Mouse (Mus musculus): ENCODE data around the gene Ggt5.

The Ggt5 gene

DNA sequence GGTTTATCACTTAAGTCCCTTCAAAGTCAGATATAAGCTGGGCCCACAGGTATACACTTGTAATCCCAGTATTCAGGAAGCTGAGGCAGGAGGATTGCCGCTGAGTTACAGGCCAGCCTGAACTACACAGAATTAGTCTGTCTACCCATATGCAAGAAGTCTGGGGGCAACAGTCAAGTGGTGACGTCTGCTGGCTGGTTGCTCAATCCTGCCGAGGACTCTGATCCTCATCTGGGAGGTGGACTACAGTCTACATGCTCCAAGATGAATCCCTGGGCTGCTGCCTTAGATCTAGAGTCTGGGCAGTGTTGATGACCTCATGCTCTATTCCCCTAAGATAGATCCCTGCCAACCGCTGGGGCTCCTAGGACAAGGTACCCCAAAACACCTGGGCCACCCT, 64.9 kb downstream of the Ggt5 start:
- no peak for DNase-seq (ENCODE audit: low spot score)

DNA sequence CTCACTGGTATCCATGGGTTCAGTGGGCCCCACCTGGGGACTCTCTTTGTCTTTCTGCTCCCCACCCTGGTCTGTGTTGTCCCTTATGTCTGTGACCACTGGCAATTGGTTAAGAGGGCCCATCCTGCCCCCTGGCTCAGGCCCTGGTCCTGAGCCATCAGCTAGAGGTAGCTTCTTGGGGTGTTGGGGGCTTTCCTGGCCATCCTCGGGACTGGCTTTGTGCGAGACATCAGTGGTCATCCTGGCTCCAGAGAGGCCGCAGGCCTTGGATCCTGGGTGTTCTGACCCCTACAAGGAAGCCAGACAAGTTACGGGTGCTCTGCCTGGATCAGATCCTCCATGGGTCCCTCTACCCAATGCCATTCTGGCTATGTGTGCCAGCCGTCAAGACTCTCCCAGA, 68.0 kb downstream of the Ggt5 start:
- DNase-seq (ENCODE audit: low spot score), result no peak

DNA sequence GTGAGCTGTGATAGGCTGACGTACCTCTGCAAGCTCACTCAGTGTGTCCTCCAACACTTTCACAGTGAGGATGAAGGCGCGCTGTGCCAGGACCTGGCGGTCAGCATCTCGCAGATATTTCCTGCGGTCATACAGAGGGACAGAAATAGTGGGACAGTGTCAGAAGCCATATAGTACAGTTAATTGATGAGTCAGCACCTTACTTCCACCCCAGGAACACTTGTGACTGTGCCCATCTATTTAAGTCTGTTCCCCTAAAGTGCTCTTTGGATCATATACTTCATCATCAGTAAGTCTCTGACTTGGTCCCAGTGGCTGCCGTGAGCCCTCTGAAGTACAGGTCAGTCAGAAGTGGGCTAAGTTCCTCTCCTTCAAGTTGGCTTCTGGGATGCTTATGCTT, 68.6 kb downstream of the Ggt5 start:
- DNase-seq (ENCODE audit: low spot score), result no peak

DNA sequence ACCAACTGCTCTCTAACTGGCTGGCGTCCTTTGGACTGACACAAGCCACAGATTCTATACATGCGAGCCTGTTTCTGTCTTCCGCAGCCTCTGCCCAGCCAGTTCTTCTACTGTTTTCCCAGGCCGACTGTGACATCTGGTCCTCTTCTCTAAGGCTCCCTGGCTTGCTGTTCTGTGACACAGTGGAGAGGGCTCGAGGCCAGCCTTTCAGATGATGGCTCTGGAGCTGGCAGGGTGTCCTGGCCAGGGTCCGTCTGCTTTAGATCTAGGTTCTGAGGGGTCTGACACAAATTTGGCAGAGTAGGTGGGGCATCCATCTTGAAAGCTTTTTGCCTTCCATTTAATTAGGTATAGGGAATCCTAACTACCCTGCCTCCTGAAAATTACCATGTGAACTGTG, 72.2 kb downstream of the Ggt5 start:
- DNase-seq (ENCODE audit: low spot score), result no peak

DNA sequence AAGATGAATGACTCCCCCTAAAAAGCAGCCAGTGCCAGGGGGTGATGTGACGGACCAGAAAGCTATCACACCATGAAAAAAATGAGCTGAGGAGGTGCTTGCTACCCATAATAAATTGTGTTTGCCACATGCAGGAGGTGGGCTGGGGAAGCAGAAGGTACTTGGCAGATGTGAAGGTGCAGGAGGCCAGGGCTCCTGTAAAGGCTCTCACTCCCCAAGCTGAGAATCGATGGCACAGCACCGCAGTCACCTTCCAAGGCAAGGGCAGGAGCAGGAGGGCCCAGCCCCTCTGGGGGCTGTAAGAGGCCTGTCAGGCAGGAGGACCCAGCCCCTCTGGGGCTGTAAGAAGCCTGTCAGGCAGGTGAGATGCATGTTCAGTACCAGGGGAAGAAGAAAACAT, 72.7 kb downstream of the Ggt5 start:
- no peak for DNase-seq (ENCODE audit: low spot score)

DNA sequence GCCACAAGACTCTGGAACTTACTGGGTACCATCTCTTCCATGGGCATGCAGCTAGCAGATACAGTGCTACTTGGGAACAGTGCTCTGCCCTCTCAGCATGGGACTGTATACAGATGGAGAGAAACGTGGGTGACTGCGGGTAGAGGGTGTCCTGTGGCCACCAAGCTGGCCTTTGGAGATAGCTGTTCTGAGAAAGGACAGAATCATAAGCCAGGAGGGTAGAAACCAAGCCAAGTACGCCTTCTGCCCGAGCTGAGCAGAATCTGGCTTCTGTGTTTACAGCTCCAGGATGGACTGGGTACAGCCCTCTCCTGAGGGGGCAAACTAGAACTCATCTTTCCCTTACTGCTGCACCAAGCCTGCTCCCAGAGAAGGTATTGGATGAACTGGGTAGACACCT, 73.4 kb downstream of the Ggt5 start:
- DNase-seq (ENCODE audit: low spot score), result no peak

DNA sequence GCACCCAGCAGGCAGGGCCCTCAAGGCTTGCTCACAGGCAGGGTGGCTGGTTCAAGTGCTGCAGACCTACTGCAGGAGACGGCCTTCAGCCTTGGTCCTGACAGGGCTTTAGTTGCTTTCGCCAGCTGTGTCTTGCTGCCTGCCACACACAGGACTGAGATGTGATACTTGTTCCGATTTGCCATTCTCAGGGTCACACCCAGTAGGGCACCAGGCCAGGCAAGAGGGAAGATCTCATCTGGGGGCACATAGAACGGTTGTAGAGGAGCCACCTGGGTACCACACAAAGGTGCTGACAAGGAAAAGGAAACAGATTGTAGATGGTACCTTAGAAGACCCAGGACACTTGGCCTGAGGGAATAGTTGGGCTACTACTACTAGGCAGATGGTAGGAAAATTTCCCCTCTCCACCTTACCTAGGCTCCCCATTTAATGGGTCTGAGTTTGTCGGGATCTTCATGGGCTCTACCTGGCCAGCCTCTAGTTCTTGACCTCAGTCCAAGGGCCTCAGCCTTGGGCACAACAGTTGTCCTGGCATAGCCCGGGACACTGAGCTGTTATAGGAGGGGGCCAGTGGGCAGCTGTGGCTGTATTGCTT, 75.6 kb downstream of the Ggt5 start:
- DNase-seq (ENCODE audit: low spot score), result no peak

DNA sequence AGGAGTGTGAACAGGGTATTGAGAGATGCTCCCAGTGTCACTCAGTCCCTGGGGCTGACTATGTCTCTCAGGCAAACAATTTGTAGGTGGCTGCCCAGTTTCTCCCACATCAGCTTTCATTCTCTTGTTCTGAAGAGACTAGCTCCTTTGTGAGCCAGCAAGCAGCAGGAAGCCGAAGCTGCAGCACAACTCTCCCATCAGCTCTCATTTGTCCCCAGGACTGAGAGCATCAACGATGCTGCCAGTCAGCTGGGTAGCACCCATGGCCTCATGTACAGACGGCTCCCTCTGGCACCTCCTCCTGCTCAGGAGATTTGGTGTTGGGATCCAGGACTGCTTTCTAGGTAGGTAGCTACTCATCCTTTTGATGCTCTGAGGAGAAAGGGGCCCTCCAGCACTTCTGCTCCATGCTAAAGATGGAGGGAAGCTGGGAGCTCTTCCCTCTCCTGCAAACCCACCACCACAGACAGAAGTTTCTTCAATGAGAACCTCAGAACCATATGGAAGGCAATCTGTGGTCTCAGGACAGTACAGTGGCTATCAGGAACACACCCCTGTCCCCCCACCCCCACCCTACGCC, 77.4 kb downstream of the Ggt5 start:
- peak; percentile 53 for DNase-seq (ENCODE audit: low spot score)
